Mouse (Mus musculus) intestine, embryonic 14.5 days (tissue): Measurements from ENCODE around the gene Prkab1. TPM values are rescaled to one million over a fixed set of nuclear protein-coding genes. Genes with fewer than 3 reads are reported as not detected.
A peak's percentile ranks its signal among the peaks of the same experiment; 100 is the strongest.

Source experiments
- ATAC-seq: fragments of 200-750 bp; cut with Nextera tagmentation; replicated peaks from 2 replicates; pipeline ENCODE4 v1.8.0; 2017; ENCODE audit warnings: low read depth, moderate number of reproducible peaks, moderate TSS enrichment, moderate library complexity; ENCODE audit not compliant: low FRiP score, low TSS enrichment
- DNase-seq: peaks from one replicate; pipeline ENCODE4 v3.0.0-alpha.2; 2018; ENCODE audit warnings: low spot score
- H3K27ac ChIP-seq: fragments of 300-500 bp; sonication (generic); 2 replicates; pipeline ENCODE4 v1.5.1; 2014; ENCODE audit warnings: low read depth, mild to moderate bottlenecking, control low read depth
- H3K27me3 ChIP-seq: fragments of 300-500 bp; sonication (generic); replicated peaks from 2 replicates; pipeline ENCODE4 v1.6.1; 2014; ENCODE audit warnings: low read length, control low read depth; ENCODE audit not compliant: control insufficient read depth, insufficient read depth
- H3K36me3 ChIP-seq: fragments of 300-500 bp; sonication (generic); 2 replicates; pipeline ENCODE4 v1.6.1; 2014; ENCODE audit warnings: low read length, control low read depth; ENCODE audit not compliant: control insufficient read depth, insufficient read depth
- H3K4me1 ChIP-seq: fragments of 300-500 bp; sonication (generic); replicated peaks from 2 replicates; pipeline ENCODE4 v1.6.1; 2014; ENCODE audit warnings: low read length, control low read depth, mixed read lengths; ENCODE audit not compliant: control insufficient read depth, insufficient read depth
- H3K4me2 ChIP-seq: fragments of 300-500 bp; sonication (generic); 2 replicates; pipeline ENCODE4 v1.6.1; 2014; ENCODE audit warnings: low read length
- H3K4me3 ChIP-seq: fragments of 300-500 bp; sonication (generic); 2 replicates; pipeline ENCODE4 v1.5.1; 2014; ENCODE audit warnings: low read depth, low read length, control low read depth, mixed read lengths
- H3K9ac ChIP-seq: fragments of 300-500 bp; sonication (generic); 2 replicates; pipeline ENCODE4 v1.6.1; 2014; ENCODE audit warnings: mild to moderate bottlenecking, low read length
- H3K9me3 ChIP-seq: fragments of 300-500 bp; sonication (generic); 2 replicates; pipeline ENCODE4 v1.6.1; 2016; ENCODE audit warnings: low read length, control low read depth; ENCODE audit not compliant: control insufficient read depth
- WGBS: fragments of 180-500 bp; shearing (Covaris S2); extraction: QIAGEN DNeasy Blood & Tissue Kit; methylation state at CpG from one replicate; pipeline ENCODE4 v1.1.7; 2014; 5-methylcytosine and 5-hydroxymethylcytosine counted together
- polyA plus RNA-seq: library from polyadenylated mRNA; unstranded; fragments of >200 nt; fragmentation: Nextera tagmentation; extraction: Ambion mirVana; gene quantifications from 2 replicates; pipeline ENCODE4 v1.2.1, GENCODE M21; 2014

Gene Prkab1
- polyA plus RNA-seq, 1 experiment from 2014 or later, result 60.6 TPM

- Histone ChIP-seq H3K9ac (no peak overlapping the region), H3K27ac (no peak overlapping the region), H3K27me3 (no peaks in the 10 kb centered on the region), H3K36me3 (peaks cover 64% of the 10 kb centered on the region), H3K4me1 (no peaks in the 10 kb centered on the region), H3K9me3 (no peaks in the 10 kb centered on the region), H3K4me3 (no peak overlapping the region), H3K4me2 (no peak overlapping the region)
- DNase-seq, result no peak
- WGBS, result 90% methylated on average over 11 of the region's 11 CpGs
- no peak for ATAC-seq
Observed at GRCm38 (mm10) chr5:116014237-116014636, 10.1 kb downstream of the Prkab1 start.

- H3K9me3 ChIP-seq, result no peaks in the 10 kb centered on the region
- H3K27ac ChIP-seq, result no peak overlapping the region
- DNase-seq (no peak), ATAC-seq (no peak)
- no peaks in the 10 kb centered on the region for H3K4me1 ChIP-seq
- no peak overlapping the region for H3K9ac ChIP-seq
- H3K27me3 ChIP-seq, result no peaks in the 10 kb centered on the region
- H3K36me3 ChIP-seq, result peaks cover 60% of the 10 kb centered on the region
- 81% methylated on average over 8 of the region's 8 CpGs for WGBS
- no peak overlapping the region for H3K4me2 ChIP-seq
- H3K4me3 ChIP-seq, result no peak overlapping the region
Observed at GRCm38 (mm10) chr5:116013821-116014220, 10.5 kb downstream of the Prkab1 start.

GRCm38 (mm10) chr5:116012503-116012902 lies 11.8 kb downstream of the Prkab1 start:
- 89% methylated on average over 7 of the region's 7 CpGs for WGBS
- Histone ChIP-seq H3K9me3 (no peaks in the 10 kb centered on the region), H3K4me1 (no peaks in the 10 kb centered on the region), H3K9ac (no peak overlapping the region), H3K4me2 (no peak overlapping the region), H3K36me3 (peaks cover 47% of the 10 kb centered on the region), H3K27ac (no peak overlapping the region), H3K4me3 (no peak overlapping the region), H3K27me3 (no peaks in the 10 kb centered on the region)
- DNase-seq, result no peak
- no peak for ATAC-seq

- Histone ChIP-seq H3K9me3 (no peaks in the 10 kb centered on the region), H3K4me1 (no peaks in the 10 kb centered on the region), H3K9ac (no peak overlapping the region), H3K36me3 (peaks cover 39% of the 10 kb centered on the region), H3K4me3 (no peak overlapping the region), H3K4me2 (no peak overlapping the region), H3K27me3 (no peaks in the 10 kb centered on the region), H3K27ac (no peak overlapping the region)
- no peak for DNase-seq
- WGBS, result 89% methylated on average over 7 of the region's 7 CpGs
- no peak for ATAC-seq
Observed at GRCm38 (mm10) chr5:116011700-116012099, 12.6 kb downstream of the Prkab1 start.

GRCm38 (mm10) chr5:116009884-116010627 lies 14.3 kb downstream of the Prkab1 start:
- DNase-seq (no peak), ATAC-seq (no peak)
- Histone ChIP-seq H3K27ac (no peak overlapping the region; the same call in 1 of the 2 replicates), H3K36me3 (peaks cover 28% of the 10 kb centered on the region), H3K4me2 (no peak overlapping the region), H3K4me1 (no peaks in the 10 kb centered on the region), H3K9ac (no peak overlapping the region), H3K27me3 (no peaks in the 10 kb centered on the region), H3K9me3 (no peaks in the 10 kb centered on the region), H3K4me3 (no peak overlapping the region)
- WGBS, result 72% methylated on average over 2 of the region's 2 CpGs

- H3K27me3 ChIP-seq, result no peaks in the 10 kb centered on the region
- H3K36me3 ChIP-seq, result peaks cover 20% of the 10 kb centered on the region
- 76% methylated on average over 15 of the region's 15 CpGs for WGBS
- no peak overlapping the region for H3K4me2 ChIP-seq
- H3K9ac ChIP-seq, result no peak overlapping the region
- no peak overlapping the region for H3K4me3 ChIP-seq
- no peaks in the 10 kb centered on the region for H3K4me1 ChIP-seq
- no peak for DNase-seq
- ATAC-seq, result no peak
- no peak overlapping the region; the same call in 1 of the 2 replicates for H3K27ac ChIP-seq
- H3K9me3 ChIP-seq, result no peaks in the 10 kb centered on the region
Observed at GRCm38 (mm10) chr5:116009091-116009851, 15.0 kb downstream of the Prkab1 start.

GRCm38 (mm10) chr5:116007723-116008122 lies 16.6 kb downstream of the Prkab1 start:
- ATAC-seq (peak; percentile 29; the same call in 1 of the 2 replicates), DNase-seq (no peak)
- no peak overlapping the region for H3K9ac ChIP-seq
- no peak overlapping the region for H3K4me3 ChIP-seq
- no peak overlapping the region for H3K4me2 ChIP-seq
- 81% methylated on average over 13 of the region's 13 CpGs for WGBS
- peaks cover 5% of the 10 kb centered on the region; the same call in 1 of the 2 replicates for H3K36me3 ChIP-seq
- H3K9me3 ChIP-seq, result no peaks in the 10 kb centered on the region
- no peaks in the 10 kb centered on the region for H3K4me1 ChIP-seq
- H3K27ac ChIP-seq, result no peak overlapping the region
- no peaks in the 10 kb centered on the region for H3K27me3 ChIP-seq

GRCm38 (mm10) chr5:116006324-116007099 lies 17.8 kb downstream of the Prkab1 start:
- H3K9me3 ChIP-seq, result no peaks in the 10 kb centered on the region
- 71% methylated on average over 22 of the region's 22 CpGs for WGBS
- H3K4me3 ChIP-seq, result no peak overlapping the region
- H3K27ac ChIP-seq, result no peak overlapping the region
- ATAC-seq (no peak), DNase-seq (no peak)
- H3K27me3 ChIP-seq, result no peaks in the 10 kb centered on the region
- no peak overlapping the region for H3K4me2 ChIP-seq
- no peak overlapping the region for H3K9ac ChIP-seq
- H3K36me3 ChIP-seq, result peaks cover 5% of the 10 kb centered on the region; the same call in 1 of the 2 replicates
- no peaks in the 10 kb centered on the region for H3K4me1 ChIP-seq
